Mouse (Mus musculus): ENCODE data around the gene Trp53bp2.

Gene Trp53bp2

DNA sequence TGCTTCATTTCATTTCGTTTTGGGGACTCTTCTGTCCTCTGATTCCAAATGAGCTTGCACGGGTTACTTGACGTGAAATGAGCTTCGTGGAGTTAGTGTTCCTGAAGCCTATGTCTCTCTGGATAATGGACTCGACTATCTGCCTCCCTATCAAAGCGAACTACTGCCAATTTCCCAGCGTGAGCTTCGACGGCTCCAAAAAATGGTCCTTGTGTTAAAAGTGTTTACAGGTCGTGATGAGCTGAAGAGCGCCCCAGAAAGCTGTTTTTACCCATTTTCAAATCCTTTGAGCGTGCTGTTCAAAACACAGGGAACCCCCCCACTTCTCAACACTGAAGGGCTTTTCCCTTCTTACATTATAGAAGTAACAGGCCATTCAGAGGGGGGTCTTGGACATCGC, 729 bp upstream of the Trp53bp2 start:
- DNase-seq (ENCODE audit: low spot score): peak; percentile 43

DNA sequence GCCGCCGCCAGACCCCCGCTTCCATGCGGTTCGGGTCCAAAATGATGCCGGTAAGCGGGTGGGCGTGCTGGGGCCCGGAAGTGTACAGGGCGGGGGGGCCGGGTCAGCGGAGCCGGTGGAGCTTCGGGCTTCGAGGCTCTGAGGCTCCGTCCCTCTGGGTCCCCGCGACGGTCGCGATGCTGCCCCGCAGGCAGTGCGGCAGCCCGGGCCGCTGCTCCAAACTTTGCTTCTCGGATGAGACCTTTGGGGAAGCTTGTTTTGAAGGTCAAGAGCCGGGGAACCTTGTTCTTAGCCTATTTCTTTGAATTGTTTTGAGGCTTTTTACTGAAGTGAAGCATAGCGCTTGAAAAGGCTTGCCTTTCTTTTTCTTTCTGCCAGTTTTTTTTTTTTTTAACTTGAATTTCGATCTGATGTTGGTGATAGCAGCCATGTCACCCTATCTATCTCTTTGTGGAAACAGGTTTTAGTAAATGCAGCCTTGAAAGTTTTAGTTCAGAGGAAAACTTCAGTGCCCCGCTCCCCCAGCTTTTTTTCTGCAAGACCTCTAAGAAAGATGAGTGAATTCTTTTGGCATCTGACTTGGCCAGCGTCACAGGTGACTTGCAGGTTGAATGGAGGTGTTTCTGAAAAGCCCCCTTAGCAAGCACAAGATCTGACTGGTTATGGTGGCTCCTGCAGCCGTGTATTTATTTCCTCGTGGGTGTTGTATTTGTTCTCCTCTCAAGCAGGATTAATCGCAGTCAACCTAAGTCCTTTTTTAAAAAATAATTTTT, 615 bp downstream of the Trp53bp2 start:
- DNase-seq (ENCODE audit: low spot score): peak; percentile 50

DNA sequence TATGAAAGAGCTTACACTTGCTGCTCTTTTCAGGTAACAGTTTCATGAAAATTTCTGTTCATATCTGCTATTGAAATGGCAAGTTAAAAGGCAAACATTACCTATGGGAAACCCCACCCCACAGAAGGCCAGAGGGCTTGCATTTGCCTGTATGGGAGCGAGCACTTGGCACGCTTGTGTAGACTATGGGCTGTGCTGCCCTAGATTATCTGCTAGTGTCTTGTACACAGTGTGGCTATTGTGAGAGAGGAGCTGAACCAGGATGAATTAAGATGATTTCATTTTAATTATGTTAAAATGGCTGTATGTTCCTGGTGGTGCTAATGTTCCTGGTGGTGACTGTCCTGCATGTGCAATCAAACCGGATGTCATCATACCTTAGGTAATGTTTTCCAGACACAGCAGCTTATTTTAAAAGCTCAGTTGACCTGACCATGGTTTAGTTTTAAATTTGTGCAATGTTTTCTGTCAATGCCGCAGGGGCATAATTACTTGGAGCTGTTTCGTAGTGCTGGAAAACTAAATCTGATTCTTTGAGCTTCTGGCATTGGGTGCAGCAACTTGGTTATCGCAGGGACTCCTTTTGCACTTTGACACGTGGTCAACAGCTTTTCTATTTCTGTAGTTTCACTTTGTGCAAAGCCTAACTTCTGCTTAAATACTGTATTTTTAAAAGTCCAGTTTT, 3.8 kb downstream of the Trp53bp2 start:
- DNase-seq (ENCODE audit: low spot score): peak; percentile 36

DNA sequence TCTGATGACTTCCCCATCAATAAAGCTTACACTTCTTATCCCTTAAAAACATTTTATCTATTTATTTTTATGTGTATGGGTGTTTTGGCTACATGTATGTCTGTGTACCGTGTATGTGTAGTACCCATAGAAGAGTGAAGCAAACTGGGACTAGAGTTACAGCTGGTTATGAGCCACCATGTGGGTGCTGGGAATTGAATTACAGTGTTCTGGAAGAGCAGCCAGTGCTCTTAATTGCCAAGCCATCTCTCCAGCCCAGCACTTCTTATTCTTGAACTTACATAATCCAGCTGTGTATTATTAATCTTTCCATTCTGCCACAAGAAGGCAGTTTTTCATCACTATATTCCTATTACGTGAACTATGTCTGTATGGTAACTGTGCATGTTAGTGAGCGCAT, 10.5 kb downstream of the Trp53bp2 start:
- peak; percentile 62 for DNase-seq (ENCODE audit: low spot score)

DNA sequence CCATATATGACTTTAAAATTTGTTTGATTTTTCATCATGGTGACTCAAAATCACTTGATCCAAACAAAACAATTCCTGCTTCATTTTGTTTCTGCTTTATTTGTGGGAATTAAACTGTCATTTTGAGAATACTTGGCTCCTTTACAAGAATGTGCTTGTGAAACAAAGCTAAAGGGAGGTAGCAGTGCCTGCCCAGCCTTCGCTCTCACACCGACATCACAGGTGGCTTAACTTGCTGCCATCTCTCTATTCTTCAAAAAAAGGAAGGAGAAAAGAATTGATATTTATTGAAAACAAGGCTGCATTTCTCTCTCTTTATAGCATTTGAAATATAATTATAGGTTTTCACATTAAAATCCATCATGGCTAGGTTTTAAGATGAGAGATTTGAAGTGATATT, 15.3 kb downstream of the Trp53bp2 start:
- DNase-seq (ENCODE audit: low spot score): peak; percentile 62

DNA sequence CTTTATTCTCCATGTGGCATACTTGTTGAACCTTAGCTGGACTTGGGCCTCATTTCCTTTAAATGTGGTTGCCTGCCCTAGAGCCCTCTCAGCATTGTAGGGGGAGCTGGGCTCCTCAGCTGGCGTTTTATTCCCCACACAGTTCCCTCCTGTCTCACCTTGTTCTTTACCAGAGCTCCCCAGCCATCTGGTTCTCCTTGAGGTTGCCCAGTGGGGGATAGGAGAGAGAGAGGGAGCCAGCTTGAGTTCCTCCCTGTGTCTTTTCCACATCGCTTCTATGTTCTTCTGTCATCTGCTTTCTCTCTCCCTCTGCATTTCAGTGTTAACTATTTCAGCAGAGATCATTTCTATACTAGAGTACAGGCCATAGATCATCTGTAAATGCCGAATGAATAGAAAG, 16.2 kb downstream of the Trp53bp2 start:
- DNase-seq (ENCODE audit: low spot score): no peak

DNA sequence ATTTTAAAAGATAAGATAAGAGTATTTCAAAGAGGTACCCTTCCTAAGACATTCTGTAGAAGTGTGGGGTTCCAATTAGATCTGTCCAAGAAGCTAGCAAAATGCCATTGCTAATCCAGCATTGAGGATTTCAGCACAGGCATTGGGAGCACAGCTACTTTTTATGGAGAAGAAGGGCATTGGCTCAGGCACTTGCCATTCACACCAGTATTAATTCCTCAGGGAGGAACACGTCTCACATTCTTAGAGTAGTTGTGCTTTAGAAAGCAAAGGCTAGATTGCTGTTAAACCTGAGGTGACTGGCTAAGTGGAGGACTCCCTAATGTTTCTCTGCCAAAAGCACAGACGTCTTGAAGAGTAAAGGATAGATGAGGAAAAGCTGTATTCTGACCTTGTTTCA, 17.5 kb downstream of the Trp53bp2 start:
- DNase-seq (ENCODE audit: low spot score): peak; percentile 44

DNA sequence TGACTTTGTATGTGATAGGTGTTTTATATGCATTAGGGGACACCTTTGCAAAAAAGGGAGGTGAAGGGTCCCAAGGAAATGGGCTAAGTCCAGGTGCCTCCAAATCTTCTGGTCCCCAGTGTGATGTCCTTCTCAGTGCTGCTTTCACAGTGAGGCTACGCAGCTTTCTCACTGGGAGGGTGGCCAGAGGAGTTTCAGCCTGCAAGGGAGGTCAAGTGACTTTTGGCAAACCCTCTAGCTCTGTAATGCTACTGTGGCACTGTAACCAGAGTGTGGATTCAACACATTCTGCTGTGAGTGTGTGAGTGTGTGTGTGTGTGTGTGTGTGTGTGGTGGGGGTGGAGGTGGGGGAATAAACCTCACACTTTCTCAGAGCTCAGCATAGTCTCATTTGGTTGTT, 18.5 kb downstream of the Trp53bp2 start:
- DNase-seq (ENCODE audit: low spot score): peak; percentile 87

DNA sequence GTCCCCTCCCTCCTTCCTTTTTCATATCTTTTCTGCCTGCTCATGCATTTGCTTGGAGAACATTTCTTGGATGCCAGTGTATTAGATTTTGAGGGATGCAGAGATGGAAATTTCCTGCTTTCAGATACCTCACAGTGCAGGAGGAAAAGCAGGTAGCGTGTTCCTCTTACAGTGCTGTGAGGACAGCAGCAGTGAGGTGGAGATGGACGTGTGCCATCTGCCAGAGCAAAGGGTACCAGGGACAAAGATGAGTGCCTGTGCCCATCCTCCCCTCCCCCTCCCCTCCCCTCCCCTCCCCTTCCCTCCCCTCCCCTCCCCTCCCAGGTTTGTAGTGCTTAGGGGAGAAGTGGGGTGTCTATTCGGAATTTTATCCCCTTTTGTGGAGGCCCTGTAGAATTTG, 20.9 kb downstream of the Trp53bp2 start:
- no peak for DNase-seq (ENCODE audit: low spot score)

DNA sequence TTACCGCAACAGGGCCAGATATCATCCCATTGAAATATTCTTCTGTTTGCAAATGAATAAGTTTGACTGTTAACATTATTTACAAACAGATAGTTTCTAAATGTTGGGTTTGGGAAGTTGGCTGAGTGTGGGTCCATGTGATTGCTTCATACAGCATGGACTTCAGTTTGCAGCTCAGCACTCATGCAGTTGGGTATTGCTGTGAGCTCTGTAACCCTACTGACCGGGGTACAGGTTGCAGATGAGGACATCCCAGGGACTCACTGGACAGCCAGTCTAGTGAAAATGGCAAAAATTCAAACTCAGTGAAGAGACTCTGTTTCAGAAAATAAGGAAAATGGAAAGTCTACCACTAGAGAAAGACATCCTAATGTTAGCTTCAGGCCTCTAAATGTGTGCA, 21.7 kb downstream of the Trp53bp2 start:
- DNase-seq (ENCODE audit: low spot score): peak; percentile 53

DNA sequence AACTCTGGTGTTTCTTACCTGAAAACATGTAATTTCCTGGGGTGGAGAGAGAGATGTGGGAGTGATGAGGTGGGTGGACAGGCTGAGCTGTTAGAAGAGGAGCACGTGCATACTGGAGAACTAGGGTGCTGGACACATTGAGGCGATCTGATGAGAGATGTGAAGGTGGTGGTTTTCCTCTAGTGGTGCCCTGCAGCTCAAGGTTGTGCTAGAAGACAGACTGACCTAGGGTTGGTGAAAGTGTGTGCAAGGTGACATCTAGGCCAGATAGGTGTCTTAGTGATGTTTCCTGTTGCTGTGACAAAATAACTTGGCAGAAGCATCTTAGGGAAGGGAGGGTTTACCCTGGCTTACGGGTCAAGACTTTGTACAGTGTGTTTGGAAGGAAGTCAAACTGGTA, 23.1 kb downstream of the Trp53bp2 start:
- DNase-seq (ENCODE audit: low spot score): no peak

DNA sequence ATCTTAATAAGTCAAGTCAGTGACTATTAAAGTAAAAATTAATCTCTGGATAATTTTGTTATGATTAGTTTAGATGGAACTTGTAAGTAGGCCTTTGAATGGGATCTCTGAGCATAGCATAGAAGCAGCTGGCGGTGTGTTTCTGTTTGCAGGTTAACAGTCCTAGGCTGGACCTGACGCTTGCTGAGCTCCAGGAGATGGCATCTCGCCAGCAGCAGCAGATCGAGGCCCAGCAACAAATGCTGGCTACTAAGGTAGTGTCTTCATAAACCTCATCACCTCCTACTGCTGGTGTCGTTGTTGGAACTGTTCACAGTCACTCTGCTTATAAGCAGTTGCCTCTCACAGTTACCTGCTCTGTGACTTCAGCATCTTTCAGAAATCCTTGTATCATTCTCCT, 27.8 kb downstream of the Trp53bp2 start:
- no peak for DNase-seq (ENCODE audit: low spot score)

DNA sequence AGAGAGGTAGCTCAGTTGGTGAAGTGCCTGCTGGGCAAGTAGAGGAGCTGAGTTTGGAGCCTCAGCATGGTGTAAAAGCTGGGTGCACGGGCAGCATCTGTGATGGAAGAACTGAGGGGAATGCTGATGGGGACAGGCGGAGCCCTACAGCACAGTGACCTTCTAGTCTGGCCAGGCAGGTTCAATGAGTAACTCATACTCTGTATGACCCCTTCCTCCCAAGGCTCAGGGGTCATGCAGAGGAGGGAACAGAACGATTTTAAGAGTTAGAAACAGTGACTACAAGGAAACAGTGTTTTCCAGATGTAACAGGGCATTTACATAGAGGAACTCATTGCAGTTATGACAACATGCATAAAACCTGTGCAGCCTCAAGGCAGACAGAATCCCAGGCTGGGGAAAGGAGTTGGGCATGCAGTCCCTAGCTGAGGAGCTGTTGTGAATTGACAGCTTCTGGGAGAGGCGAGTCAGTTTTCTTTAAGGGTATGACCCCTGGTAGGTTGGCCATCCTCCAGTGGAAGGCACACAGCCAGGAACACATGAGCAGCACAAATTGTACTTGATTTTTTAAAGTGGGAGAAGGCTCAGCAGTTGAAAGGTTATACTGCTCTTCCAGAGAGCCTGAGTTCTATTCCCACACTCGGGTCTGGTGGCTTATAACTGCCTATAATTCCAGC, 30.7 kb downstream of the Trp53bp2 start:
- DNase-seq (ENCODE audit: low spot score): peak; percentile 96

DNA sequence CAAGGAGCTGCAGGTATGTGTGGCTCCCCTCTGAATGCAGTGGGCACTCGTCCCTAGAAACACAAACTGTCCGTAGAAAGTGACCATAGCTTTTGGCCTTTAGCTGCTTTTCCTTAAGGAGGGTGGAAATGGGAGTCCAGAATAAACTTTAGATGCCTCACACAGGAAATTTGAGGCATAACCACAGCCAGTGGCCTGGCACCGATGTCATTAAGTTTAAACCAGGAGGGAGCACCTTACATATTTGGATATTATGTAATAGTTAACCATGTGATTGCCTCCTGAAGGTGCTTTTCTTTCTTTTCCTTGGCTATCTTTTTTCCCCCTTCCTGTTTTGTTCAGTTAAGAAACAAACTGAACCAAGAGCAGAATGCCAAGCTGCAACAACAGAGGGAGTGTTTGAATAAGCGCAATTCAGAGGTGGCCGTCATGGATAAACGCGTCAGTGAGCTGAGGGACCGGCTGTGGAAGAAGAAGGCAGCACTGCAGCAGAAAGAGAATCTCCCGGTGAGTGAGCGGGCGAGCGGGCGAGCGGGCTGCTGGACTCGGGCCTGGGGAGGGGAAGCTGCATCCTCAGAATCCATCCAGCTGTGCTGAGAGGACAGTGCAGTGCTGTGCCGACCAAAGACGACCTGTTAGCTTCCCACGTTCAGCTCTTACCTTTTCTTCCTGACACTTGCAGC, 33.0 kb downstream of the Trp53bp2 start:
- no peak for DNase-seq (ENCODE audit: low spot score)

DNA sequence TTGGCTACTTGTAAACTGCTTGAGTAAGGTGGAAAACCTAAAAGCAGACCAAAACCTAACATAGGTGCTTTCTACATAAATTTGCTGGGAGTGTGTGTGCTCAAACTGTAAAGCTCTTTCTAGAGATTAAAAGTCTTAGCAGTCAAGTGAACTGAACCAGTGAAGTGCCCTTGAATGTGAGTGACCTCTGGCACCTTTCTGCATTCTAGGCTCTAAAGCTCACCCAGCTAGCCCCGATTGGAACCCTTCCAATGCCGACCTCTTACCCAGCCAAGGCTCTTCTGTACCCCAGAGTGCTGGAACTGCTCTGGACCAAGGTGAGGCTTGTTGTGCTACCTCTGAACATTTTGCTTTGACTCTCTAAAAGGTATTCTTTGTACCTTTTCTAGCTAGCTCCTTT, 35.1 kb downstream of the Trp53bp2 start:
- DNase-seq (ENCODE audit: low spot score): no peak

DNA sequence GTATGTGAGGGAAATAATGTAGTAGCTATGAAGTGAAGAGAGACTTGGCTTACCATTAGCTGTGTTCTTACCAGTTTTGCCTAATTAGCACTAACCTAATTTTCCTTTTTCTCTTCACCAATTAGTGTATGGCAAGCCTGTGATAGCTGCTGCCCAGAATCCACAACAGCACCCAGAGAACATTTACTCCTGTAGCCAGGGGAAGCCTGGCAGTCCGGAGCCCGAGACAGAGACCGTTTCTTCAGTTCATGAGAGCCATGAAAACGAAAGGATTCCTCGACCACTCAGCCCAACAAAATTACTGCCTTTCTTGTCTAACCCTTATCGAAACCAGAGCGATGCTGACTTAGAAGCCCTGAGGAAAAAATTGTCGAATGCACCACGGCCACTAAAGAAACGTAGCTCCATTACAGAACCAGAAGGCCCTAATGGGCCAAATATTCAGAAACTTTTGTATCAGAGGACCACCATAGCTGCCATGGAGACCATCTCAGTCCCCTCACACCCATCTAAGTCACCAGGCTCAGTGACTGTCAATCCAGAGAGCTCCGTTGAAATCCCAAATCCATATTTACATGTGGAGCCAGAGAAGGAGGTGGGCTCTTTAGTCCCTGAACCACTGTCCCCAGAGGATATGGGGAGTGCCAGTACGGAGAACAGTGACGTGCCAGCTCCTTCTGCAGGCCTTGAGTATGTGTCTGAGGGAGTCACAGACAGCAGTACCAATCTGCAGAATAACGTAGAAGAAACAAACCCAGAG, 39.5 kb downstream of the Trp53bp2 start:
- DNase-seq (ENCODE audit: low spot score): no peak

DNA sequence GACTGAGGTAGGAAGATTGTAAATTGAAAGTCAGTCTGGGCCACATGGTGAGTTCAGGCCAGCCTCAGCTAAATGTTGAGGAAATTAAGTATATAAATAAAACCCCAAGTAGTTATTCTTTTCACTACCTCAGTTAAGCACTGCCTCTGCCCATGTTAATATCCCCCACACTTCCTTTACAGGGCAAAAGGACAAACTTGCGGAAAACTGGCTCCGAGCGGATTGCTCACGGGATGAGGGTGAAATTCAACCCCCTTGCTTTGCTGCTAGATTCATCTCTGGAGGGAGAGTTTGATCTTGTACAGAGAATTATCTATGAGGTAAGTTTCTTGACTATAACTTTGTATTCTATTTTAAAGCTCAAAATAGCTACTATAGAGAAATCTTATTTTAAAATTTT, 43.5 kb downstream of the Trp53bp2 start:
- DNase-seq (ENCODE audit: low spot score): no peak

DNA sequence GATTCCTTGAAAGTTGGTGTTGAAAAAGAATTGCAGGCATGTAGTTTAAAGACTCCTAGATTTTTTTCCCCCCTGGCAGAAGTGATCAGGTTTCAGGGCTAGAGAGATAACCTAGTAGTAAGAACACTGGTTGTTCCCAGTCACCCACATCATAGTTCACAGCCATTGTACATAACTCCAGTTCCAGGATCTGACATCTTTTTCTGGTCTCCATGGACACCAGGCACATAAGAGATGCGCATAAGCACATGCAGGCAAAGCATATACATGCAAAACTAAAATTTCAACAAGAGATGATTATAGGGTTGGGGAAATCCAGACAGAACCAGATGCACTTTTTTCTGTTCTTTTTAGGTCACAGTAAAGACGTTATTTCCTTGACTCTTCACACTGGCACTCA, 46.1 kb downstream of the Trp53bp2 start:
- DNase-seq (ENCODE audit: low spot score): no peak

DNA sequence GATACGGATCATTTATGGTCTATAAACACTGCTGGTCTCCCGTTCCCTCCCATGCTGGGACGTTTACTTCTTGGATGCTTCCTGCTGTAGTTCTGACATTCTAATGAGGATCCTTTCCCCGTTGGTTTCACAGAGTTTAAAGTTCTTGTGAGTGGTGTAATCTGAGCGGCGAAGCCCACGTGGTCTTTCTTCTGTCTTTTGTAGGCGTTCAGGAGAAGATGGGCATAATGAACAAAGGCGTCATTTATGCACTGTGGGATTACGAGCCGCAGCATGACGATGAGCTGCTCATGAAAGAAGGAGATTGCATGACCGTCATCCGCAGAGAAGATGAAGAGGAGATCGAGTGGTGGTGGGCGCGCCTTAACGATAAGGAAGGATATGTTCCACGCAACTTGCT, 49.6 kb downstream of the Trp53bp2 start:
- no peak for DNase-seq (ENCODE audit: low spot score)

DNA sequence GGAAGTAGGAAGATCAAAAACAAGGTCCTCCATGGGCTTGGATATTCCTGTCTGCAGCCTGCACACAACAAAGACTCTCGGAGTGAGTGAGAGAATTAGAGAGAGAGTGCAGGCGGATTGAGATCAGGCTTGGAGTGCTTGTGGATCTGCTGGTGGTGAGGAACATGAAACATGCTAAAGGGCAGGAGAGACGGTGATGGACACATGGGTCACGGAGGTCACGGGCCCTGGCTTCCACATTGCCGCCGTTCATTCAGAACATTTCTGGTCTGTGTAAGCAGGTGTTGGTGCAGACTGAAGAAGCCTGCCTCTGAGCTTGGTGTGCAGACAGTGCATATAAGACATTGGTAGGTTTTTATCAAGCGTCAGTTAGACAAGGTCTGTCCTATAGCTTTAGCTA, 50.5 kb downstream of the Trp53bp2 start:
- no peak for DNase-seq (ENCODE audit: low spot score)

DNA sequence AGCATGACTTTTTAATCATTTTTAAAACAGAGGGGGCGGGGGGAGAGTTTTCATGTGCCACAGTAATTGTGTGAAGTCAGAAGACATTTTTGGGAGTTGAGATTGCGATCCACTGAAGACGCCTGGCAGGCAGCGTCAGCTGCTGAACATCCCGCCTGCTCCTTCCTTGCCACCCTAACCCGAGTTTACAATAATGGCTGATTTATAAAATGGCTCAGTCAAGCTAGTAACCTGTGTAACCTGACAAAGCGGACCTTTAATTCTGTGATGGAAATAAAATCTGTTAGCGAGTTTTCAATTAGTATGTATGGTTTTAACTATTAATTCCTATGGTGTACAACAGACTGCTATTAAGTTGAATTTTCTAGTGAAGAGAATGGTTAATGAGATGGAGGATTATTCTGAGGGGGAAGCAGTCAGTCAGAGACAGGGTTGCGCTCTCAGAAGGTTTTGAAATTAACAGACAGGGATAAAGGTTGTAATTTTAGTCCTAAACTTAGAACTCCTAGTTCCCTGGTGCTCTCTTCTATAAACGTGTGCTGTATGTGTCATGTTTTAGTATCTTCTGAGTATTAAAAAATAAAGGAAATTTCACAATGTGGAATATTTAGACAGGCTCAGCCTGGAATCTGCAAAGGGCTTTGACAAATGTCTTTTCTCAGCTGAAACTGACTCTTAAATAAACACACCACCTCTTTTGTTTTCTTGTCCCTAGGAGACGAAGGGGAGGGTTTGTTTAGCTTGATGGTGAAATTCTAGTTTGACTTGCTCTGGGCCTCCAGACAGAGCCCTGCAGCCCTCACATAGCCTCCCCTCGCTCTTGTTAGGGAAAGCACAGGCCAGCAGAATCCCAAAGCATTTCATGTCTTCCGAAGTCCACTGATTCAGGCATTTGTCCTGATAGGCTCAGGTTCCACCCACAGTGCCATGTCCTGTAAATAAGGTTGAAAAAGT, 51.6 kb downstream of the Trp53bp2 start:
- peak; percentile 81 for DNase-seq (ENCODE audit: low spot score)
